Mouse (Mus musculus) hindbrain, embryonic 11.5 days (tissue): ENCODE data around the gene Tubgcp6. TPM values are rescaled to one million over a fixed set of nuclear protein-coding genes. Genes with fewer than 3 reads are reported as not detected.
A peak's percentile ranks its signal among the peaks of the same experiment; 100 is the strongest.

ENCODE experiments used
- ATAC-seq: fragments of 200-750 bp; cut with Nextera tagmentation; 2 replicates; pipeline ENCODE4 v1.8.0; 2017; ENCODE audit warnings: mild to moderate bottlenecking, moderate TSS enrichment, moderate library complexity; ENCODE audit not compliant: low FRiP score
- DNase-seq: peaks from one replicate; pipeline ENCODE4 v3.0.0-alpha.2; 2015; ENCODE audit warnings: low spot score
- H3K27ac ChIP-seq: fragments of 300-500 bp; sonication (generic); 2 replicates; pipeline ENCODE4 v1.5.1; 2014; ENCODE audit warnings: mild to moderate bottlenecking, low read depth, low read length
- H3K27me3 ChIP-seq: fragments of 300-500 bp; sonication (generic); 2 replicates; pipeline ENCODE4 v1.6.1; 2014; ENCODE audit warnings: mild to moderate bottlenecking, low read length, moderate library complexity, mixed read lengths; ENCODE audit not compliant: control insufficient read depth, insufficient read depth
- H3K36me3 ChIP-seq: fragments of 300-500 bp; sonication (generic); 2 replicates; pipeline ENCODE4 v1.6.1; 2014; ENCODE audit warnings: mild to moderate bottlenecking, low read length, moderate library complexity, mixed read lengths; ENCODE audit not compliant: control insufficient read depth, insufficient read depth
- H3K4me1 ChIP-seq: fragments of 300-500 bp; sonication (generic); replicated peaks from 2 replicates; pipeline ENCODE4 v1.6.1; 2014; ENCODE audit warnings: low read length, mixed read lengths; ENCODE audit not compliant: control insufficient read depth, insufficient read depth
- H3K4me2 ChIP-seq: fragments of 300-500 bp; sonication (generic); replicated peaks from 2 replicates; pipeline ENCODE4 v1.6.1; 2014; ENCODE audit warnings: mild to moderate bottlenecking, low read depth, low read length
- H3K4me3 ChIP-seq: fragments of 300-500 bp; sonication (generic); 2 replicates; pipeline ENCODE4 v1.5.1; 2014; ENCODE audit warnings: low read depth, low read length
- H3K9ac ChIP-seq: fragments of 300-500 bp; sonication (generic); 2 replicates; pipeline ENCODE4 v1.6.1; 2014; ENCODE audit warnings: low read depth, low read length
- H3K9me3 ChIP-seq: fragments of 300-500 bp; sonication (generic); 2 replicates; pipeline ENCODE4 v1.6.1; 2016; ENCODE audit warnings: low read length; ENCODE audit not compliant: control insufficient read depth
- WGBS: fragments of 180-500 bp; shearing (Covaris S2); extraction: QIAGEN DNeasy Blood & Tissue Kit; methylation state at CpG from one replicate; pipeline ENCODE4 v1.1.7; 2014; 5-methylcytosine and 5-hydroxymethylcytosine counted together
- polyA plus RNA-seq: library from polyadenylated mRNA; unstranded; fragments of >200 nt; fragmentation: Nextera tagmentation; extraction: Ambion mirVana; gene quantifications from 2 replicates; pipeline ENCODE4 v1.2.1, GENCODE M21; 2014

Gene Tubgcp6
- polyA plus RNA-seq, 1 experiment from 2014 or later: 17.6 TPM

DNA sequence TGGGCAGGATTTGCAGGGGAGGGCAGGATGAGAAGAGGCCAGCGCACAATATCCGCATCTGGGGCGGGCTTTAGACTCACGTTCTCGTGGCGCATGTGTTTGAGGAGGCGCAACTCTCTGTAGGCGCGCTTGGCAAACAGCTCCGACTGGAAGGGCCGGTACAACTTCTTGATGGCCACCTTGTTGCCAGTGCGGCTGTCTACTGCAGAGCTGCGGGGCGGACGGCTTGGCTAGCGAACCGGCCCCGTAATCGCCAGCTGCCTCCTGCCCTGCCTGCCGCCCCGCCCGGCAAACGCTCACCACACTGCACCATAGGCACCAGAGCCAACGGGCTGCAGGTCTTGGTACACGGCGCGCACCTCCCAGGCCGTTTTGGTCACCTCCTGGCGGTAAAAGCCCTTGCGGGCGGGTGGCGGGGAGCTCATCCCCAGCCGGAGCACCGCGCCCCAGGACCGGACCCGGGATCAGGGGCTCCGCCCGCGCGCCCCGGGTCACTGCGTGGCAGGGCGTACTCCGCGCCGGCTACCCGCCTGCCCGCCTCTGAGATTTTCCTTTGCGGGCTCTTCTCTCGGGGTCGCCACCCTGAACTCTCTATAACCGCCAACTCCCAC lies 17.2 kb upstream of the Tubgcp6 start:
- DNase-seq (peak; percentile 59), ATAC-seq (peak; percentile 44)
- Histone ChIP-seq H3K9me3 (no peaks in the 10 kb centered on the region), H3K27ac (peak overlapping the region; percentile 62), H3K27me3 (no peaks in the 10 kb centered on the region), H3K4me1 (peaks cover 2% of the 10 kb centered on the region; the same call in 1 of the 2 replicates), H3K9ac (peak overlapping the region; percentile 73), H3K36me3 (no peaks in the 10 kb centered on the region), H3K4me2 (peak overlapping the region; percentile 98), H3K4me3 (peak overlapping the region; percentile 55)
- 0% methylated on average over 47 of the region's 53 CpGs for WGBS

DNA sequence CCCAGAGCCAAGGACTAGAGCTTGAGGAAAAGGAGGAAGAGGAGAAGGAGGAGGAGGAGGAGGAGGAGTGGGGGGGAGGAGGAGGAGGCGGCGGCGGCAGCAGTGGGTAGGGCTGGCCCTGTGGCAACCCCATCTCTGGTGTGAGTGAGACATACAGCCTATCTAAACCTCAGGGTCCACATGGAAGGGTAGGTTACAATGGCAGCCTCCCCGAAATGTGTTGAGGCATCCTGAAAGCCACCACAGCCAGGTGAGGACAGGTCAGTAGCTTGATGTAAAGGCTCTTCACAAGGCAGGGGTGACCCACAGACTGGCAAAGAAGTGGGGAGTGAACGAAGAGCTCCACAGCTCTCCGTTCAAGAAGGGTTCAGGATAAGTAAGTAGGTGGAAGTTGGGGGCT lies 15.6 kb upstream of the Tubgcp6 start:
- H3K36me3 ChIP-seq: no peaks in the 10 kb centered on the region
- H3K4me2 ChIP-seq: no peak overlapping the region
- H3K4me1 ChIP-seq: peaks cover 2% of the 10 kb centered on the region; the same call in 1 of the 2 replicates
- no peak overlapping the region for H3K9ac ChIP-seq
- ATAC-seq: no peak
- no peak for DNase-seq
- H3K27me3 ChIP-seq: no peaks in the 10 kb centered on the region
- H3K27ac ChIP-seq: no peak overlapping the region
- WGBS: 92% methylated on average over 6 of the region's 6 CpGs
- H3K9me3 ChIP-seq: no peaks in the 10 kb centered on the region
- H3K4me3 ChIP-seq: no peak overlapping the region

DNA sequence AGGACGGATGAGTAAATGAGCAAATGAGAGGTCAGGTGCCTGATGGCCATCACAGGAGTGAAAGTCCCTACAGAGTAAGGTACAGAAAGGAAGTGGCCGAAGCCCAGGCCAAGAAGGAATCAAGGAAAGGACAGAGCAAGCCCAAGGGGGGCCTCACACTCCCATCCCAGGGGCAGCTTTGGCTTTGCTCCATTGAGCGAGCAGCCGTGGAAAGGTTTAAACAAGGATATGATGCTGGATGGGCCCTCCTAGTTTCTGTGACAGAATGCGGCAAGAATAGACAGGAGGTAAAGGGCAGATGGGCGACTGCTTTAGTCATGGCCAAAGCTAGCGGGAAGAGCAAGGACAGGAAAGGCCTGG lies 15.1 kb upstream of the Tubgcp6 start:
- Histone ChIP-seq H3K9ac (no peak overlapping the region), H3K9me3 (no peaks in the 10 kb centered on the region), H3K36me3 (no peaks in the 10 kb centered on the region), H3K27me3 (no peaks in the 10 kb centered on the region), H3K4me1 (peaks cover 2% of the 10 kb centered on the region; the same call in 1 of the 2 replicates), H3K27ac (no peak overlapping the region), H3K4me3 (no peak overlapping the region), H3K4me2 (no peak overlapping the region)
- WGBS: 88% methylated on average over 7 of the region's 7 CpGs
- DNase-seq (no peak), ATAC-seq (no peak)

DNA sequence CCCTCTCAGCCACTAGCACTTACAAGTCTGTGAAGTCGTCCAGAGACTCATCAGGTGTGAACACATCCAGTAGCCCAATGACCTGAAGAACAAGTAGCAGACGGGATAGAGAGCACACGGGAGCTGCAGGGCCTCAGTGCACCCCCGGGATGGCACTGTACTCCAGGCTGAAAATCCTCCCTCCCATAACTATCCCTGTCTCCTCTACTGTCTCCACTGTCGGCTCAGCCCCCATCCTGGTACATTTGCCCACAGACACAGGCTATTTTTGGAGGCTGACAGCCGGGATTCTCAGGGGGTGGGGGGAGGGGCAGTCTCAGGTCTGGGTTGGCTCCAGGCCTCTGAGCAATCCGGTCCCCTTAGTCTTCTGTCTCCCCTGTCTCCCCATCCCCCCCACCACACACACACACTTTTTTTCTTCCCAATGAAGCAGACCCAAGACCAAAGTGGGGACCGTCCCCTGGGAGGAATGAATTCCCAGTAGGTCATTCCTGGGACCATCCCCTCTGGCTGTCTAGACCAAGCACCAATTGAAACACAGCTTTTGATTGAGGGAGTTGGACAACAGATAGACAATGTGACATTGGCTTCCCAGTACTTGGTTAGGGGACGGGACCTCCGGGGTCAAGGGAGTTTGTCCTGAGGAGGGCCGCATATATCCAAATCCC lies 14.6 kb upstream of the Tubgcp6 start:
- Histone ChIP-seq H3K9me3 (no peaks in the 10 kb centered on the region), H3K4me2 (no peak overlapping the region), H3K4me1 (peaks cover 2% of the 10 kb centered on the region; the same call in 1 of the 2 replicates), H3K9ac (no peak overlapping the region), H3K27ac (no peak overlapping the region), H3K27me3 (no peaks in the 10 kb centered on the region), H3K36me3 (no peaks in the 10 kb centered on the region), H3K4me3 (no peak overlapping the region)
- ATAC-seq (no peak), DNase-seq (no peak)
- WGBS: 76% methylated on average over 11 of the region's 11 CpGs

DNA sequence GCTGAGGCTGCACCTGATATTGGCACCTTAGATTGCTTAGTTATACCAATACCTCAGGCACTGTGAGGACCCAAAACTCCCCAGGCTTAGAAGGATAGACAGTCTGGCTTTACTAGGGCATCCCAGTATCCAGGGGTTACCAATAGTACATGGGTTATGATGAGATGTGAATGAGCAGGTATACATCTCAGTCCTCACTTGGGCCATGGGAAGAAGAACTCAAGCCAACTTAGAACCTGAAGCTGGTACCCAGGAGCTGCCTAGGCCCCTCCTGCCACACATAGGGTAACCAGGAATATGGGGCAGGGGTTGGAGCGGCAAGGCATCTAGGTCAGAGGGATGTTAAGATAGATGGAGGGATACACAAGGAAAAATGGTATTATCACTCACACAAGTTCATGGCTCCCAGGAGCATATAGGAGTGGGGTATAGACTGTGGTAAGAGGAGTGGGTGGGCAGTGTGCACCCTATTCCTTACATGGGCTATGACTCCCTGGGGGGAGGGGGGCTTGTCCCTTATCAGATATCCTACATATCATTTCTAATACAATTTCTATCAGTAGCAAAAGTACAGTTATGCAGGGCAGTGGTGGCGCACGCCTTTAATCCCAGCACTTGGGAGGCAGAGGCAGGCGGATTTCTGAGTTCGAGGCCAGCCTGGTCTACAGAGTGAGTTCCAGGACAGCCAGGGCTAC lies 13.7 kb upstream of the Tubgcp6 start:
- ATAC-seq (no peak), DNase-seq (no peak)
- no peak overlapping the region for H3K27ac ChIP-seq
- no peaks in the 10 kb centered on the region for H3K9me3 ChIP-seq
- H3K36me3 ChIP-seq: no peaks in the 10 kb centered on the region
- no peak overlapping the region for H3K4me3 ChIP-seq
- H3K4me2 ChIP-seq: no peak overlapping the region
- no peaks in the 10 kb centered on the region for H3K27me3 ChIP-seq
- H3K4me1 ChIP-seq: peaks cover 2% of the 10 kb centered on the region; the same call in 1 of the 2 replicates
- H3K9ac ChIP-seq: no peak overlapping the region
- WGBS: 99% methylated on average over 5 of the region's 5 CpGs

DNA sequence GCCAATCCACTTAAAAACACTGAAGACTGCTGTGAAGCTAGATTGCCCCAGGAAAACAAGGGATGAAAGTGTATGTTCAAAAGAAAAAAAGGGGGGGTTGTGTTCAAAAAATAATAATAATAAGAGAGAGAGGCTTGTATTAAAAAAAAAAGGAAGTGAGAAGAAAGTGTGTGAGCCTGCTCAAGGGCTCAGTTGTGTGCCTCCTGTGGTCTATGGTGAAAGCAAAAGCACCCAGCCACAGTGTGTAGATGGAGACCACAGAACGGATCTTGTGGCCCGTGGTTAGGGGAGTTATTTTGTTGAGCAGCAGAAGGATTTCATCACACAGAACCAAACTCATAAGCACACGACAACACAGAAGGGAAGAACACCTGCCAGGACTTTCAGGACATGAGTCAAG lies 8.4 kb upstream of the Tubgcp6 start:
- WGBS: 90% methylated on average over 3 of the region's 3 CpGs
- no peak overlapping the region for H3K4me3 ChIP-seq
- no peak overlapping the region for H3K9ac ChIP-seq
- no peaks in the 10 kb centered on the region for H3K9me3 ChIP-seq
- H3K27ac ChIP-seq: no peak overlapping the region
- ATAC-seq (no peak), DNase-seq (no peak)
- H3K36me3 ChIP-seq: no peaks in the 10 kb centered on the region
- no peaks in the 10 kb centered on the region for H3K27me3 ChIP-seq
- H3K4me1 ChIP-seq: peaks cover 5% of the 10 kb centered on the region
- H3K4me2 ChIP-seq: no peak overlapping the region

DNA sequence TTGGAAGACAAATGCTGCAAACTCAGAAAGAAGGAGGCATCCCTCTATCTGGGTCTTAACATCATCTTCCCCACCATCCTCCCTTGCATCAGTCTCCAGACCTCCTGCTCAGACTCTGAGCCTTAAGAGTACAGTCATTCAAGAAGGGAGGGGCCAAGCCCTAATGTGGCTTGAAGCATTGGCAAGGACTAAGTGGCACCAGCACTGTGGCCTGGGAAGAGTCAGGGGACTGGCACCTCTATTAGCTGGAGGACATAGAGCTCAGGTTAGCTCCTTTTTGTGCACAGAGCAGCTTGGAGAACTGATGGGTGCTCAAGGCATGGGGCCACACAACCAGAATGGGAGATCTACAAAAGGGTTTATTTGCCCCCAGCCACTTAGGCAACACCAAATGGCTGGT lies 7.3 kb upstream of the Tubgcp6 start:
- no peak for DNase-seq
- ATAC-seq: no peak
- Histone ChIP-seq H3K4me1 (peaks cover 5% of the 10 kb centered on the region), H3K9me3 (no peaks in the 10 kb centered on the region), H3K27ac (no peak overlapping the region), H3K9ac (no peak overlapping the region), H3K27me3 (no peaks in the 10 kb centered on the region), H3K36me3 (no peaks in the 10 kb centered on the region), H3K4me3 (no peak overlapping the region), H3K4me2 (no peak overlapping the region)

DNA sequence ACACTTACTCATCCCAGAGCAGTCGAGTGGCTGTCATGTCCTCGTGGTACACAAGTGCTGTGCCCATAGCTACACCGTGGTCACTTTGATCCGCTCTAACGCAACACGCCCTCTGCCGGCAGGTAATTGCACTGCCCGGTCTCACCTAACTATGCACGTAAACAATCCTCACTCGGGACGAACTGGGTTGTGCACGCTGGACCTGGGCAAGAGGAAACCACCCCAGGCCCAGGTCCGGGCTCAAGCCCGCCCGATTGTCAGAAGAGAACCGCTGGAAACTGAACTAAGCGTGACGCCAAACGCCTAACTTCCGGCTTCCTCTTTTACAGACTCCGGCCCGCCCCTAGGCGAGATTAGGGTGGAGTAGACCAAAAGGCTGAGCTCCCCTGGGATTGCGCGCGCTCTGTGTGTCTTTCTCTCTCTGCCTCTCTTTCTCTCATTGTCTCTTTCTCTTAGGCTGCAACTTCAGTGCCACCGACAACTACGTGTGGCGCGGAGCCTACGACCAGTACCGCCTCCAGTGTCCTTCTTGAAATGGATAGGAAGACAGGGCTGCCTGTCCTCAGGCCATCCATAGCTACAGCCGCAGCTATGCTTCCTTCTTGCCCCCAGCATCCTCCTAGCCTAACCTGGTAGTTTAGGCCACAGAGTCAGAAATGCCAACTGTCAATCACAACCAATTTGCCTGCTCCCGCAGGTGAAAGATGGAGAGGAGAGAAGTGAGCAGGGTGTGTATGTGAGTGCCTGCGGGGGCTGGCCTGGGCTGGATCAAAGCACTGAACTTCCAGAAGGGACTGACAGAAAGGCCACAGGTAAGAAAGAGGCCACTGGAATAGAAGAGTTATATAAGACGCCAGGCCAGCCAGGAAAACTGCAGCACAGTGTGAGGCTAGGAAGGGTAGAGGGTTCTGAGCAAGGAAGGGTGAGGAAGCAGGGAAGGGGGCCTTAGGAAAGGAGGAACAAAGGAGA lies 5.8 kb upstream of the Tubgcp6 start, which contains the start of gene Hdac10:
TSS of gene Hdac10 (minus strand) at position 319 of the 969 bp plus-strand sequence.
- H3K9me3 ChIP-seq: no peaks in the 10 kb centered on the region
- no peaks in the 10 kb centered on the region for H3K36me3 ChIP-seq
- peak; percentile 92 for DNase-seq
- H3K27me3 ChIP-seq: no peaks in the 10 kb centered on the region
- peaks cover 6% of the 10 kb centered on the region for H3K4me1 ChIP-seq
- H3K4me2 ChIP-seq: peak within 1 kb of the TSS; percentile 58
- peak within 1 kb of the TSS; percentile 82 for H3K9ac ChIP-seq
- peak within 1 kb of the TSS; percentile 76 for H3K27ac ChIP-seq
- ATAC-seq: peak; percentile 91
- peak within 1 kb of the TSS; percentile 55 for H3K4me3 ChIP-seq
- 3% methylated on average over 36 of the region's 36 CpGs for WGBS
